Mouse (Mus musculus) hindbrain, embryonic 14.5 days (tissue): Measurements from ENCODE around the gene Lrch4. TPM values are rescaled to one million over a fixed set of nuclear protein-coding genes. Genes with fewer than 3 reads are reported as not detected.

Experiments
- ATAC-seq: fragments of 200-750 bp; cut with Nextera tagmentation; 2 replicates; pipeline ENCODE4 v1.8.0; 2017; ENCODE audit warnings: moderate number of reproducible peaks, mild to moderate bottlenecking, moderate TSS enrichment, moderate library complexity; ENCODE audit not compliant: low FRiP score
- DNase-seq: peaks from one replicate; pipeline ENCODE4 v3.0.0-alpha.2; 2015; ENCODE audit warnings: low spot score
- H3K27ac ChIP-seq: fragments of 300-500 bp; sonication (generic); 2 replicates; pipeline ENCODE4 v1.5.1; 2014; ENCODE audit warnings: mild to moderate bottlenecking, moderate library complexity
- H3K27me3 ChIP-seq: fragments of 300-500 bp; sonication (generic); 2 replicates; pipeline ENCODE4 v1.6.1; 2014; ENCODE audit warnings: mild to moderate bottlenecking, low read length, mixed read lengths; ENCODE audit not compliant: control insufficient read depth, insufficient read depth
- H3K36me3 ChIP-seq: fragments of 300-500 bp; sonication (generic); replicated peaks from 2 replicates; pipeline ENCODE4 v1.6.1; 2014; ENCODE audit not compliant: control insufficient read depth, insufficient read depth
- H3K4me1 ChIP-seq: fragments of 300-500 bp; sonication (generic); replicated peaks from 2 replicates; pipeline ENCODE4 v1.6.1; 2014; ENCODE audit warnings: antibody characterized with exemption, low read length, mixed read lengths; ENCODE audit not compliant: control insufficient read depth, insufficient read depth
- H3K4me2 ChIP-seq: fragments of 300-500 bp; sonication (generic); replicated peaks from 2 replicates; pipeline ENCODE4 v1.6.1; 2014; ENCODE audit warnings: mild to moderate bottlenecking, moderate library complexity
- H3K4me3 ChIP-seq: fragments of 300-500 bp; sonication (generic); replicated peaks from 2 replicates; pipeline ENCODE4 v1.5.1; 2014; ENCODE audit warnings: mild to moderate bottlenecking, low read length
- H3K9ac ChIP-seq: fragments of 300-500 bp; sonication (generic); 2 replicates; pipeline ENCODE4 v1.6.1; 2014
- H3K9me3 ChIP-seq: fragments of 300-500 bp; sonication (generic); 2 replicates; pipeline ENCODE4 v1.6.1; 2016; ENCODE audit warnings: low read length; ENCODE audit not compliant: control insufficient read depth
- WGBS: fragments of 180-500 bp; shearing (Covaris S2); extraction: QIAGEN DNeasy Blood & Tissue Kit; methylation state at CpG from one replicate; pipeline ENCODE4 v1.1.7; 2014; 5-methylcytosine and 5-hydroxymethylcytosine counted together
- polyA plus RNA-seq: library from polyadenylated mRNA; unstranded; fragments of >200 nt; fragmentation: Nextera tagmentation; extraction: Ambion mirVana; gene quantifications from 2 replicates; pipeline ENCODE4 v1.2.1, GENCODE M21; 2014

Lrch4 gene
- polyA plus RNA-seq, 1 experiment from 2014 or later, result 23.4 TPM

- DNase-seq (no peak), ATAC-seq (no peak)
- Histone ChIP-seq H3K9me3 (no peaks in the 10 kb centered on the region), H3K4me1 (no peaks in the 10 kb centered on the region), H3K4me2 (no peak overlapping the region), H3K36me3 (peaks cover 53% of the 10 kb centered on the region), H3K27ac (no peak overlapping the region), H3K9ac (no peak overlapping the region), H3K4me3 (no peak overlapping the region), H3K27me3 (no peaks in the 10 kb centered on the region)
- WGBS, result 82% methylated on average over 7 of the region's 7 CpGs
Measured at GRCm38 (mm10) chr5:137654746-137655145, 25.8 kb downstream of the Lrch4 start.

- Histone ChIP-seq H3K4me2 (no peak overlapping the region), H3K4me1 (no peaks in the 10 kb centered on the region)
- 30% methylated on average over 6 of the region's 6 CpGs for WGBS
Measured at GRCm38 (mm10) chr5:137656977-137657376, 28.1 kb downstream of the Lrch4 start.

GRCm38 (mm10) chr5:137660064-137660688 lies 31.3 kb downstream of the Lrch4 start:
- WGBS, result 97% methylated on average over 6 of the region's 6 CpGs
- Histone ChIP-seq H3K4me3 (no peak overlapping the region), H3K27me3 (no peaks in the 10 kb centered on the region), H3K4me1 (no peaks in the 10 kb centered on the region), H3K9ac (no peak overlapping the region), H3K9me3 (no peaks in the 10 kb centered on the region), H3K27ac (no peak overlapping the region), H3K4me2 (no peak overlapping the region), H3K36me3 (peaks cover 74% of the 10 kb centered on the region)
- no peak for ATAC-seq
- no peak for DNase-seq

More at GRCm38 (mm10) chr5:137656977-137657376, 28.1 kb downstream of the Lrch4 start:
- Histone ChIP-seq H3K4me3 (no peak overlapping the region), H3K36me3 (peaks cover 60% of the 10 kb centered on the region), H3K9ac (no peak overlapping the region), H3K9me3 (no peaks in the 10 kb centered on the region), H3K27ac (no peak overlapping the region), H3K27me3 (no peaks in the 10 kb centered on the region)
- ATAC-seq, result 0 out of 2 replicates have a peak, but pooled peaks have one; percentile 31
- DNase-seq, result peak; percentile 88

GRCm38 (mm10) chr5:137663057-137663456 lies 34.1 kb downstream of the Lrch4 start:
- Histone ChIP-seq H3K4me3 (no peak overlapping the region), H3K9me3 (no peaks in the 10 kb centered on the region), H3K9ac (no peak overlapping the region), H3K4me1 (no peaks in the 10 kb centered on the region), H3K27ac (no peak overlapping the region), H3K27me3 (no peaks in the 10 kb centered on the region), H3K36me3 (peaks cover 86% of the 10 kb centered on the region), H3K4me2 (no peak overlapping the region)
- DNase-seq, result no peak
- ATAC-seq, result no peak
- WGBS, result 74% methylated on average over 9 of the region's 9 CpGs

GRCm38 (mm10) chr5:137668971-137669370 lies 40.0 kb downstream of the Lrch4 start:
- no peaks in the 10 kb centered on the region for H3K27me3 ChIP-seq
- no peak overlapping the region for H3K4me3 ChIP-seq
- H3K4me1 ChIP-seq, result peaks cover 2% of the 10 kb centered on the region; the same call in 1 of the 2 replicates
- WGBS, result 58% methylated on average over 10 of the region's 10 CpGs
- ATAC-seq, result no peak
- peaks cover 32% of the 10 kb centered on the region for H3K36me3 ChIP-seq
- H3K9ac ChIP-seq, result no peak overlapping the region
- H3K9me3 ChIP-seq, result no peaks in the 10 kb centered on the region
- no peak overlapping the region for H3K4me2 ChIP-seq
- no peak for DNase-seq
- 0 out of 2 replicates have a peak overlapping the region, but pooled peaks have one; percentile 9 for H3K27ac ChIP-seq

GRCm38 (mm10) chr5:137670240-137670639 lies 41.3 kb downstream of the Lrch4 start:
- H3K27ac ChIP-seq, result no peak overlapping the region
- no peaks in the 10 kb centered on the region for H3K27me3 ChIP-seq
- ATAC-seq (no peak), DNase-seq (no peak)
- WGBS, result 90% methylated on average over 1 of the region's 1 CpGs
- H3K4me3 ChIP-seq, result no peak overlapping the region
- peaks cover 2% of the 10 kb centered on the region; the same call in 1 of the 2 replicates for H3K4me1 ChIP-seq
- no peak overlapping the region for H3K4me2 ChIP-seq
- H3K36me3 ChIP-seq, result peaks cover 19% of the 10 kb centered on the region
- no peak overlapping the region for H3K9ac ChIP-seq
- no peaks in the 10 kb centered on the region for H3K9me3 ChIP-seq

GRCm38 (mm10) chr5:137671443-137672240 lies 42.7 kb downstream of the Lrch4 start:
- H3K36me3 ChIP-seq, result peaks cover 5% of the 10 kb centered on the region
- no peaks in the 10 kb centered on the region for H3K9me3 ChIP-seq
- no peak for DNase-seq
- H3K4me2 ChIP-seq, result no peak overlapping the region
- H3K4me1 ChIP-seq, result peaks cover 2% of the 10 kb centered on the region; the same call in 1 of the 2 replicates
- 0 out of 2 replicates have a peak overlapping the region, but pooled peaks have one; percentile 26 for H3K9ac ChIP-seq
- WGBS, result 45% methylated on average over 9 of the region's 9 CpGs
- no peak; the same call in 1 of the 2 replicates for ATAC-seq
- no peak overlapping the region for H3K4me3 ChIP-seq
- no peak overlapping the region for H3K27ac ChIP-seq
- no peaks in the 10 kb centered on the region for H3K27me3 ChIP-seq

GRCm38 (mm10) chr5:137672361-137672760 lies 43.4 kb downstream of the Lrch4 start:
- Histone ChIP-seq H3K9ac (no peak overlapping the region), H3K27ac (no peak overlapping the region), H3K9me3 (no peaks in the 10 kb centered on the region), H3K4me1 (peaks cover 2% of the 10 kb centered on the region; the same call in 1 of the 2 replicates), H3K36me3 (no peaks in the 10 kb centered on the region; the same call in 1 of the 2 replicates), H3K27me3 (no peaks in the 10 kb centered on the region), H3K4me2 (no peak overlapping the region), H3K4me3 (no peak overlapping the region)
- WGBS, result 85% methylated on average over 5 of the region's 5 CpGs
- ATAC-seq (no peak), DNase-seq (no peak)

GRCm38 (mm10) chr5:137673015-137673414 lies 44.1 kb downstream of the Lrch4 start:
- no peak for DNase-seq

More at GRCm38 (mm10) chr5:137673015-137673414, 44.1 kb downstream of the Lrch4 start:
- no peak for ATAC-seq
- H3K9ac ChIP-seq, result no peak overlapping the region
- H3K4me1 ChIP-seq, result peaks cover 2% of the 10 kb centered on the region; the same call in 1 of the 2 replicates
- H3K4me2 ChIP-seq, result no peak overlapping the region
- H3K4me3 ChIP-seq, result no peak overlapping the region
- H3K9me3 ChIP-seq, result no peaks in the 10 kb centered on the region
- WGBS, result 94% methylated on average over 6 of the region's 6 CpGs
- H3K27me3 ChIP-seq, result no peaks in the 10 kb centered on the region
- H3K27ac ChIP-seq, result no peak overlapping the region
- no peaks in the 10 kb centered on the region for H3K36me3 ChIP-seq
